Mouse (Mus musculus): ENCODE measurements around the gene Gm3029.
"Not testable (repeated sequence)": the region's sequence is repeated elsewhere in the genome, so short reads cannot be mapped to it uniquely, and the experiment has no call there.

The Gm3029 gene

GRCm38 (mm10) chr14:3931456-3931855, at the start of gene Gm3029:
Gm3029 (plus strand) TSS chr14:3931756.
- in situ Hi-C loops (cut with MboI; ENCODE audit: low pct_unique_long_range_greater_than_20kb in 1 of 2, low sequenced_read_pairs in 2 of 2, unreplicated experiment in 1 of 2), result not testable (repeated sequence)

- in situ Hi-C loops (cut with MboI; ENCODE audit: low pct_unique_long_range_greater_than_20kb in 1 of 2, low sequenced_read_pairs in 2 of 2, unreplicated experiment in 1 of 2), result not testable (repeated sequence)
These were observed 47.7 kb upstream of the Gm3029 start, which contains the start of gene Gm2916 for GRCm38 (mm10) chr14:3883872-3884271. Gm2916 (plus strand) TSS chr14:3884172.

GRCm38 (mm10) chr14:3963247-3963646, 31.7 kb downstream of the Gm3029 start, which contains the start of gene Gm3095:
Gm3095 (plus strand) TSS chr14:3963547.
- in situ Hi-C loops (cut with MboI; ENCODE audit: low pct_unique_long_range_greater_than_20kb in 1 of 2, low sequenced_read_pairs in 2 of 2, unreplicated experiment in 1 of 2), result not testable (repeated sequence)

Measured in mouse embryonic stem cell (cell line).